Mouse (Mus musculus) embryonic facial prominence, embryonic 11.5 days (tissue): ENCODE measurements around the gene Stoml3. TPM values are rescaled to one million over a fixed set of nuclear protein-coding genes. Genes with fewer than 3 reads are reported as not detected.

Source experiments
- ATAC-seq: fragments of 200-750 bp; cut with Nextera tagmentation; replicated peaks from 2 replicates; pipeline ENCODE4 v1.8.0; 2017; ENCODE audit warnings: low read depth; ENCODE audit not compliant: insufficient number of reproducible peaks, low FRiP score, low TSS enrichment
- DNase-seq: peaks from one replicate; pipeline ENCODE4 v3.0.0-alpha.2; 2015; ENCODE audit warnings: low spot score
- H3K27ac ChIP-seq: fragments of 300-500 bp; sonication (generic); replicated peaks from 2 replicates; pipeline ENCODE4 v1.5.1; 2014; ENCODE audit warnings: mild to moderate bottlenecking, low read depth, low read length, control low read depth
- H3K27me3 ChIP-seq: fragments of 300-500 bp; sonication (generic); 2 replicates; pipeline ENCODE4 v1.6.1; 2014; ENCODE audit warnings: mild to moderate bottlenecking, low read length, moderate library complexity, mixed read lengths; ENCODE audit not compliant: control insufficient read depth, insufficient read depth
- H3K36me3 ChIP-seq: fragments of 300-500 bp; sonication (generic); replicated peaks from 2 replicates; pipeline ENCODE4 v1.6.1; 2014; ENCODE audit warnings: low read depth, mild to moderate bottlenecking, low read length, moderate library complexity, mixed read lengths; ENCODE audit not compliant: control insufficient read depth, insufficient read depth
- H3K4me1 ChIP-seq: fragments of 300-500 bp; sonication (generic); 2 replicates; pipeline ENCODE4 v1.6.1; 2014; ENCODE audit warnings: low read length, mixed read lengths; ENCODE audit not compliant: control insufficient read depth, insufficient read depth
- H3K4me2 ChIP-seq: fragments of 300-500 bp; sonication (generic); 2 replicates; pipeline ENCODE4 v1.6.1; 2014; ENCODE audit warnings: low read depth, mild to moderate bottlenecking, control low read depth, low read length, moderate library complexity
- H3K4me3 ChIP-seq: fragments of 300-500 bp; sonication (generic); 2 replicates; pipeline ENCODE4 v1.5.1; 2014; ENCODE audit warnings: low read depth, low read length, control low read depth
- H3K9ac ChIP-seq: fragments of 300-500 bp; sonication (generic); replicated peaks from 2 replicates; pipeline ENCODE4 v1.6.1; 2014; ENCODE audit warnings: mild to moderate bottlenecking, control low read depth, low read length
- H3K9me3 ChIP-seq: fragments of 300-500 bp; sonication (generic); replicated peaks from 2 replicates; pipeline ENCODE4 v1.6.1; 2016; ENCODE audit warnings: mild to moderate bottlenecking, low read length, inconsistent platforms, mixed read lengths; ENCODE audit not compliant: control insufficient read depth
- WGBS: fragments of 180-500 bp; shearing (Covaris S2); extraction: QIAGEN DNeasy Blood & Tissue Kit; methylation state at CpG from one replicate; pipeline ENCODE4 v1.1.7; 2014; 5-methylcytosine and 5-hydroxymethylcytosine counted together
- polyA plus RNA-seq: library from polyadenylated mRNA; unstranded; fragments of >200 nt; fragmentation: Nextera tagmentation; extraction: Ambion mirVana; gene quantifications from 2 replicates; pipeline ENCODE4 v1.2.1, GENCODE M21; 2014

The Stoml3 gene
- polyA plus RNA-seq, 1 experiment from 2014 or later: not detected

- Histone ChIP-seq H3K4me2 (no peak overlapping the region), H3K27me3 (no peaks in the 10 kb centered on the region), H3K4me1 (no peaks in the 10 kb centered on the region), H3K9ac (no peak overlapping the region), H3K36me3 (peaks cover 9% of the 10 kb centered on the region), H3K4me3 (no peak overlapping the region), H3K27ac (no peak overlapping the region), H3K9me3 (no peaks in the 10 kb centered on the region)
- DNase-seq (no peak), ATAC-seq (no peak)
- WGBS: 92% methylated on average over 6 of the region's 6 CpGs
These were observed 33.9 kb upstream of the Stoml3 start for GRCm38 (mm10) chr3:53454561-53454960.

- H3K36me3 ChIP-seq: peaks cover 9% of the 10 kb centered on the region
- DNase-seq: no peak
- H3K4me2 ChIP-seq: no peak overlapping the region
- no peaks in the 10 kb centered on the region for H3K9me3 ChIP-seq
- no peaks in the 10 kb centered on the region for H3K4me1 ChIP-seq
- no peaks in the 10 kb centered on the region for H3K27me3 ChIP-seq
- no peak for ATAC-seq
- H3K9ac ChIP-seq: no peak overlapping the region
- WGBS: 81% methylated on average over 7 of the region's 7 CpGs
- H3K27ac ChIP-seq: no peak overlapping the region
- H3K4me3 ChIP-seq: no peak overlapping the region
These were observed 33.5 kb upstream of the Stoml3 start for GRCm38 (mm10) chr3:53454984-53455383.

GRCm38 (mm10) chr3:53457750-53458149 lies 30.7 kb upstream of the Stoml3 start:
- no peaks in the 10 kb centered on the region for H3K27me3 ChIP-seq
- H3K4me1 ChIP-seq: no peaks in the 10 kb centered on the region
- H3K9me3 ChIP-seq: no peaks in the 10 kb centered on the region
- no peak for ATAC-seq
- DNase-seq: no peak
- H3K4me2 ChIP-seq: no peak overlapping the region
- H3K27ac ChIP-seq: no peak overlapping the region
- H3K9ac ChIP-seq: no peak overlapping the region
- no peak overlapping the region for H3K4me3 ChIP-seq
- H3K36me3 ChIP-seq: peaks cover 9% of the 10 kb centered on the region
- 78% methylated on average over 5 of the region's 5 CpGs for WGBS

- ATAC-seq (no peak), DNase-seq (no peak)
- WGBS: 91% methylated on average over 9 of the region's 9 CpGs
- Histone ChIP-seq H3K36me3 (peaks cover 4% of the 10 kb centered on the region), H3K4me1 (no peaks in the 10 kb centered on the region), H3K27me3 (no peaks in the 10 kb centered on the region), H3K27ac (no peak overlapping the region), H3K9me3 (no peaks in the 10 kb centered on the region), H3K9ac (no peak overlapping the region), H3K4me2 (no peak overlapping the region), H3K4me3 (no peak overlapping the region)
These were observed 28.3 kb upstream of the Stoml3 start for GRCm38 (mm10) chr3:53460106-53460505.

- no peaks in the 10 kb centered on the region for H3K9me3 ChIP-seq
- no peaks in the 10 kb centered on the region; the same call in 1 of the 2 replicates for H3K4me1 ChIP-seq
- DNase-seq (no peak), ATAC-seq (peak; percentile 12; the same call in 1 of the 2 replicates)
- 9% methylated on average over 9 of the region's 9 CpGs for WGBS
- peak overlapping the region; percentile 79 for H3K27ac ChIP-seq
- H3K4me2 ChIP-seq: peak overlapping the region; percentile 57
- peak overlapping the region; percentile 85 for H3K4me3 ChIP-seq
- H3K27me3 ChIP-seq: no peaks in the 10 kb centered on the region
- H3K36me3 ChIP-seq: no peaks in the 10 kb centered on the region
- H3K9ac ChIP-seq: peak overlapping the region; percentile 67
These were observed 25.8 kb upstream of the Stoml3 start for GRCm38 (mm10) chr3:53462701-53463045.

GRCm38 (mm10) chr3:53463046-53463764 lies 25.2 kb upstream of the Stoml3 start, which contains the start of the genes Nhlrc3 and Proser1:
TSS of gene Nhlrc3 (minus strand) at chr3:53463332.
TSS of gene Proser1 (plus strand) at chr3:53463666.
- Histone ChIP-seq H3K9ac (peak within 1 kb of the TSS; percentile 90), H3K9me3 (no peaks in the 10 kb centered on the region), H3K4me3 (peak within 1 kb of the TSS; percentile 85), H3K27ac (peak within 1 kb of the TSS; percentile 79), H3K4me1 (no peaks in the 10 kb centered on the region; the same call in 1 of the 2 replicates), H3K36me3 (no peaks in the 10 kb centered on the region), H3K4me2 (peak within 1 kb of the TSS; percentile 65), H3K27me3 (no peaks in the 10 kb centered on the region)
- ATAC-seq (peak; percentile 97), DNase-seq (peak; percentile 94)
- WGBS: under 1% methylated on average over 49 of the region's 52 CpGs

GRCm38 (mm10) chr3:53463765-53464114 lies 24.7 kb upstream of the Stoml3 start:
- H3K27me3 ChIP-seq: no peaks in the 10 kb centered on the region
- no peaks in the 10 kb centered on the region; the same call in 1 of the 2 replicates for H3K4me1 ChIP-seq
- peak overlapping the region; percentile 65 for H3K4me2 ChIP-seq
- under 1% methylated on average over 35 of the region's 35 CpGs for WGBS
- peak; percentile 59 for ATAC-seq
- H3K36me3 ChIP-seq: no peaks in the 10 kb centered on the region; the same call in 1 of the 2 replicates
- peak overlapping the region; percentile 79 for H3K27ac ChIP-seq
- H3K4me3 ChIP-seq: peak overlapping the region; percentile 85
- H3K9me3 ChIP-seq: no peaks in the 10 kb centered on the region
- DNase-seq: no peak
- H3K9ac ChIP-seq: peak overlapping the region; percentile 90

- ATAC-seq: no peak
- Histone ChIP-seq H3K4me3 (peak overlapping the region; percentile 85), H3K9ac (peak overlapping the region; percentile 90), H3K9me3 (no peaks in the 10 kb centered on the region), H3K4me1 (no peaks in the 10 kb centered on the region; the same call in 1 of the 2 replicates), H3K4me2 (peak overlapping the region; percentile 65), H3K36me3 (no peaks in the 10 kb centered on the region; the same call in 1 of the 2 replicates), H3K27ac (peak overlapping the region; percentile 79; the same call in 1 of the 2 replicates), H3K27me3 (no peaks in the 10 kb centered on the region)
- DNase-seq: peak; percentile 33
- WGBS: under 1% methylated on average over 20 of the region's 20 CpGs
These were observed 24.2 kb upstream of the Stoml3 start for GRCm38 (mm10) chr3:53464146-53464698.
